Mouse (Mus musculus): ENCODE results near the gene H6pd. TPM values are rescaled to one million over a fixed set of nuclear protein-coding genes. Genes with fewer than 3 reads are reported as not detected.

Gene H6pd
- polyA plus RNA-seq, 1 experiment from 2014 or later = 8.8 TPM

GRCm38 (mm10) chr4:149956048-149956447, 52.8 kb downstream of the H6pd start:
- Histone ChIP-seq H3K4me3 (ENCODE audit: low read depth, low read length) (no peak overlapping the region), H3K36me3 (ENCODE audit: control insufficient read depth, insufficient read depth, low read length) (no peaks in the 10 kb centered on the region), H3K9ac (replicated peaks; ENCODE audit: low read depth, low read length) (no peak overlapping the region), H3K4me1 (ENCODE audit: control insufficient read depth, insufficient read depth, low read length) (0 out of 2 replicates have a peak, but pooled peaks cover 15% of the 10 kb centered on the region), H3K9me3 (ENCODE audit: control insufficient read depth, low read depth, low read length) (no peaks in the 10 kb centered on the region), H3K4me2 (replicated peaks; ENCODE audit: low read depth, low read length) (no peak overlapping the region), H3K27me3 (ENCODE audit: control insufficient read depth, insufficient read depth, low read length) (peaks cover 4% of the 10 kb centered on the region; the same call in 1 of the 2 replicates), H3K27ac (ENCODE audit: low read length) (no peak overlapping the region)
- no peak for ATAC-seq (ENCODE audit: insufficient number of reproducible peaks, insufficient read depth, low FRiP score, low read depth)
- 40% methylated on average over 13 of the region's 13 CpGs for WGBS

GRCm38 (mm10) chr4:149955631-149956030, 53.2 kb downstream of the H6pd start:
- no peak overlapping the region; the same call in 1 of the 2 replicates for H3K4me3 ChIP-seq (ENCODE audit: low read depth, low read length)
- peak overlapping the region; percentile 95 for H3K4me2 ChIP-seq (replicated peaks; ENCODE audit: low read depth, low read length)
- H3K9ac ChIP-seq (replicated peaks; ENCODE audit: low read depth, low read length) = no peak overlapping the region
- no peaks in the 10 kb centered on the region for H3K9me3 ChIP-seq (ENCODE audit: control insufficient read depth, low read depth, low read length)
- no peak for ATAC-seq (ENCODE audit: insufficient number of reproducible peaks, insufficient read depth, low FRiP score, low read depth)
- 0 out of 2 replicates have a peak, but pooled peaks cover 15% of the 10 kb centered on the region for H3K4me1 ChIP-seq (ENCODE audit: control insufficient read depth, insufficient read depth, low read length)
- peaks cover 4% of the 10 kb centered on the region; the same call in 1 of the 2 replicates for H3K27me3 ChIP-seq (ENCODE audit: control insufficient read depth, insufficient read depth, low read length)
- no peaks in the 10 kb centered on the region for H3K36me3 ChIP-seq (ENCODE audit: control insufficient read depth, insufficient read depth, low read length)
- no peak overlapping the region for H3K27ac ChIP-seq (ENCODE audit: low read length)
- 17% methylated on average over 15 of the region's 15 CpGs for WGBS

- Histone ChIP-seq H3K4me2 (replicated peaks; ENCODE audit: low read depth, low read length) (peak within 1 kb of the TSS; percentile 95), H3K27ac (ENCODE audit: low read length) (peak within 1 kb of the TSS; percentile 55; the same call in 1 of the 2 replicates), H3K9me3 (ENCODE audit: control insufficient read depth, low read depth, low read length) (no peaks in the 10 kb centered on the region), H3K27me3 (ENCODE audit: control insufficient read depth, insufficient read depth, low read length) (peaks cover 4% of the 10 kb centered on the region; the same call in 1 of the 2 replicates), H3K4me1 (ENCODE audit: control insufficient read depth, insufficient read depth, low read length) (0 out of 2 replicates have a peak, but pooled peaks cover 15% of the 10 kb centered on the region), H3K9ac (replicated peaks; ENCODE audit: low read depth, low read length) (peak within 1 kb of the TSS; percentile 77), H3K4me3 (ENCODE audit: low read depth, low read length) (peak within 1 kb of the TSS; percentile 76), H3K36me3 (ENCODE audit: control insufficient read depth, insufficient read depth, low read length) (no peaks in the 10 kb centered on the region)
- under 1% methylated on average over 46 of the region's 51 CpGs for whole genome bisulfite sequencing
- ATAC-seq (ENCODE audit: insufficient number of reproducible peaks, insufficient read depth, low FRiP score, low read depth) = peak; percentile 90
These were observed 53.9 kb downstream of the H6pd start, which contains the start of gene Spsb1 for GRCm38 (mm10) chr4:149954893-149955439. Spsb1 (minus strand) TSS chr4:149955043.

- Histone ChIP-seq H3K36me3 (ENCODE audit: control insufficient read depth, insufficient read depth, low read length) (no peaks in the 10 kb centered on the region), H3K9me3 (ENCODE audit: control insufficient read depth, low read depth, low read length) (no peaks in the 10 kb centered on the region), H3K4me2 (replicated peaks; ENCODE audit: low read depth, low read length) (peak overlapping the region; percentile 95), H3K27ac (ENCODE audit: low read length) (peak overlapping the region; percentile 55; the same call in 1 of the 2 replicates), H3K27me3 (ENCODE audit: control insufficient read depth, insufficient read depth, low read length) (peaks cover 4% of the 10 kb centered on the region; the same call in 1 of the 2 replicates), H3K4me1 (ENCODE audit: control insufficient read depth, insufficient read depth, low read length) (0 out of 2 replicates have a peak, but pooled peaks cover 15% of the 10 kb centered on the region), H3K9ac (replicated peaks; ENCODE audit: low read depth, low read length) (peak overlapping the region; percentile 77), H3K4me3 (ENCODE audit: low read depth, low read length) (peak overlapping the region; percentile 76)
- 4% methylated on average over 32 of the region's 32 CpGs for WGBS
- ATAC-seq (ENCODE audit: insufficient number of reproducible peaks, insufficient read depth, low FRiP score, low read depth) = no peak
These were observed 55.0 kb downstream of the H6pd start for GRCm38 (mm10) chr4:149953621-149954481.

- Histone ChIP-seq H3K4me3 (ENCODE audit: low read depth, low read length) (no peak overlapping the region), H3K36me3 (ENCODE audit: control insufficient read depth, insufficient read depth, low read length) (no peaks in the 10 kb centered on the region), H3K9me3 (ENCODE audit: control insufficient read depth, low read depth, low read length) (no peaks in the 10 kb centered on the region), H3K4me2 (replicated peaks; ENCODE audit: low read depth, low read length) (no peak overlapping the region), H3K9ac (replicated peaks; ENCODE audit: low read depth, low read length) (no peak overlapping the region), H3K4me1 (ENCODE audit: control insufficient read depth, insufficient read depth, low read length) (0 out of 2 replicates have a peak, but pooled peaks cover 15% of the 10 kb centered on the region), H3K27me3 (ENCODE audit: control insufficient read depth, insufficient read depth, low read length) (peaks cover 4% of the 10 kb centered on the region; the same call in 1 of the 2 replicates), H3K27ac (ENCODE audit: low read length) (no peak overlapping the region)
- ATAC-seq (ENCODE audit: insufficient number of reproducible peaks, insufficient read depth, low FRiP score, low read depth) = no peak
- 95% methylated on average over 9 of the region's 9 CpGs for WGBS
These were observed 56.6 kb downstream of the H6pd start for GRCm38 (mm10) chr4:149952201-149952600.

GRCm38 (mm10) chr4:149951201-149951600, 57.6 kb downstream of the H6pd start:
- Histone ChIP-seq H3K4me1 (ENCODE audit: control insufficient read depth, insufficient read depth, low read length) (0 out of 2 replicates have a peak, but pooled peaks cover 19% of the 10 kb centered on the region), H3K4me2 (replicated peaks; ENCODE audit: low read depth, low read length) (no peak overlapping the region), H3K4me3 (ENCODE audit: low read depth, low read length) (no peak overlapping the region), H3K27me3 (ENCODE audit: control insufficient read depth, insufficient read depth, low read length) (peaks cover under 1% of the 10 kb centered on the region; the same call in 1 of the 2 replicates), H3K9me3 (ENCODE audit: control insufficient read depth, low read depth, low read length) (no peaks in the 10 kb centered on the region), H3K36me3 (ENCODE audit: control insufficient read depth, insufficient read depth, low read length) (no peaks in the 10 kb centered on the region), H3K27ac (ENCODE audit: low read length) (no peak overlapping the region), H3K9ac (replicated peaks; ENCODE audit: low read depth, low read length) (no peak overlapping the region)
- ATAC-seq (ENCODE audit: insufficient number of reproducible peaks, insufficient read depth, low FRiP score, low read depth) = no peak
- 85% methylated on average over 13 of the region's 13 CpGs for WGBS

- no peaks in the 10 kb centered on the region for H3K27me3 ChIP-seq (ENCODE audit: control insufficient read depth, insufficient read depth, low read length)
- H3K4me1 ChIP-seq (ENCODE audit: control insufficient read depth, insufficient read depth, low read length) = peaks cover 19% of the 10 kb centered on the region; the same call in 1 of the 2 replicates
- no peaks in the 10 kb centered on the region for H3K9me3 ChIP-seq (ENCODE audit: control insufficient read depth, low read depth, low read length)
- no peak overlapping the region for H3K27ac ChIP-seq (ENCODE audit: low read length)
- H3K9ac ChIP-seq (replicated peaks; ENCODE audit: low read depth, low read length) = no peak overlapping the region
- ATAC-seq (ENCODE audit: insufficient number of reproducible peaks, insufficient read depth, low FRiP score, low read depth) = no peak
- H3K4me2 ChIP-seq (replicated peaks; ENCODE audit: low read depth, low read length) = no peak overlapping the region
- H3K4me3 ChIP-seq (ENCODE audit: low read depth, low read length) = no peak overlapping the region
- 84% methylated on average over 13 of the region's 13 CpGs for WGBS
- no peaks in the 10 kb centered on the region for H3K36me3 ChIP-seq (ENCODE audit: control insufficient read depth, insufficient read depth, low read length)
These were observed 59.1 kb downstream of the H6pd start for GRCm38 (mm10) chr4:149949691-149950090.

- no peak overlapping the region for H3K27ac ChIP-seq (ENCODE audit: low read length)
- WGBS = 74% methylated on average over 5 of the region's 5 CpGs
- H3K9ac ChIP-seq (replicated peaks; ENCODE audit: low read depth, low read length) = no peak overlapping the region
- H3K4me1 ChIP-seq (ENCODE audit: control insufficient read depth, insufficient read depth, low read length) = peaks cover 28% of the 10 kb centered on the region; the same call in 1 of the 2 replicates
- ATAC-seq (ENCODE audit: insufficient number of reproducible peaks, insufficient read depth, low FRiP score, low read depth) = no peak
- H3K4me3 ChIP-seq (ENCODE audit: low read depth, low read length) = no peak overlapping the region
- no peaks in the 10 kb centered on the region for H3K9me3 ChIP-seq (ENCODE audit: control insufficient read depth, low read depth, low read length)
- H3K36me3 ChIP-seq (ENCODE audit: control insufficient read depth, insufficient read depth, low read length) = no peaks in the 10 kb centered on the region
- H3K27me3 ChIP-seq (ENCODE audit: control insufficient read depth, insufficient read depth, low read length) = no peaks in the 10 kb centered on the region
- no peak overlapping the region for H3K4me2 ChIP-seq (replicated peaks; ENCODE audit: low read depth, low read length)
These were observed 60.7 kb downstream of the H6pd start for GRCm38 (mm10) chr4:149948119-149948518.
